Mouse (Mus musculus): Measurements from ENCODE around the gene Fabp3.

DNA sequence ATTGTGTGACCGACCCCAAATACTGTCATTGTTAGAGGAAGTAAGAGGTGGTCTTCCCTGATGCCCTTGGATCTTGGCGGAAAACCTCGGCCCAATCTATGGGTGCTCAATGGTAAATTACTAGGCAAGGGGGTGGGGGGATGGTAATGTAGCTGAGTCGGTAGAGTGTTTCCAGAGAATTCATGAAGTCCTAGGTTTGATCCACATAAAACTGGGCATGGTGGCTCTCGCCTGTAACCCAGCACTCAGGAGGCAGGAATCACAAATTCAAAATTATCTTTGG lies 32.6 kb upstream of the Fabp3 start:
- TF ChIP-seq POLR2A (IDR thresholded peaks at IDR 0.05; ENCODE audit: extremely low read depth, insufficient read depth, low read length) (no peak), CTCF (IDR thresholded peaks at IDR 0.05; ENCODE audit: low read depth, low read length) (no peak)
